Mouse (Mus musculus) c-Kit-negative CD71-positive TER-119-positive erythroid progenitor cells, embryonic 14.5 days (primary cell): ENCODE data around the gene Btrc.
"Not testable (repeated sequence)": the region's sequence is repeated elsewhere in the genome, so short reads cannot be mapped to it uniquely, and the experiment has no call there.

Source experiments
- DNase-seq: peaks from one replicate; pipeline ENCODE4 v3.0.0-alpha.2; 2013; ENCODE audit warnings: low read depth, low spot score

Btrc gene

GRCm38 (mm10) chr19:45363384-45363926 lies at the start of gene Btrc:
Btrc (plus strand) TSS chr19:45363734.
- peak; percentile 96 for DNase-seq

DNA sequence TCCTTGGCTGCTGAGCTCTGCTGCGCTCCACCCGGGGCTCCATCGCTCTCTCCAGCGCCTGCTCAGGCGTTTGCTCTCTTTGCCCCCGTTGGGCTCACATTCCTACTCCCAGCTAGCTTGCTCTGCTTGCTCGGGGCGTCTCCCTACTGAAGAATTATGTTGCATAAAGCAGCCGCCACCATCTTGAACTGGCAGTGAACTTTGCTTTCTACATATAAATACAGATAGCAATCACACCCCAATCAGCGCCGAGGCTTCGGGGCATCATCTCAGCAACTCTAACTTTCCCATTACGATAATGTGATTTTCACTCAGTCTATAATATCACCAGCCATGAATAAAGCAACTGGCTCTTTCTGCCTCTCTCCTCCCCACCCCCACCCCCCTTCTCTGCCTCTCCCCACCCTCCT lies 46.1 kb upstream of the Btrc start:
- no peak for DNase-seq

- DNase-seq, result no peak
Observed at GRCm38 (mm10) chr19:45321062-45321461, 42.5 kb upstream of the Btrc start.

GRCm38 (mm10) chr19:45329039-45329438 lies 34.5 kb upstream of the Btrc start:
- DNase-seq, result no peak

- DNase-seq, result no peak
Observed at GRCm38 (mm10) chr19:45329748-45330298, 33.7 kb upstream of the Btrc start.

DNA sequence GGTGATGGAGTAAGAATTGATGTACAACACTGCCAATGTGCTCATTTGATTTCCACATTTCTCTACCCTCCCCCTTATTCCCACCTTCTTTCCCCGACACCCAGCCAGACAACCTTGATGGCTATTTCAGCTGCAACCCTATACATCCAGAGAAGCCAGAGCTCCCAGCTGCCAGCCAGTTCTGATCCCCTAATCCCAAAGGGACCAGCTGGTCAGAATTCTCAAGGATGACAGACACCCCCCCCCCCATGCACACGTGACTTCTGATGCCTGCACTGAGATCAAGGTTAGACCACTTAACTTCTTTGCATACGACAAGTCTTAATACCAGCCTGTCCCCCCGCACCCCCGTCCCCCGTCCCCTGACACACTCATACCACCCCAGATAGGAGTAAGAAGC lies 26.8 kb upstream of the Btrc start:
- no peak for DNase-seq

DNA sequence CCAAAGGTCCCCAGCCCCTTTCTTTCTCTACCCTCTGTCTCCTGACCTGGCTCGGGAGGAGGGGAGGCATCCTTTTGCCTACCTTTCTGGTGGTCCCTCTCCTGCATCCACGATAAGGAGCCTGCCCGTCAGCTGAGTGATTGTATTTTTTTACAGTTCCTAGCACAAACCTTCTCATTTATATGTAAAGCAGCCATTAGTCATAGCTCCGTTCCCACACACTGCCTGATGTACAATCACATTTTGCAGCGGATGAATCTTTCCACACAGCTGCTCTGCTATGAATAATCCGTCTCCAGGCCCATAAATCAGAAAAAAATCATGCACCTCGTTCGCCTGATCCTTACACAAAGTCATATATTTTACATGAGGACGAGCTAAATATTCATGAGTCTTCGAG lies 25.4 kb upstream of the Btrc start:
- DNase-seq, result no peak

GRCm38 (mm10) chr19:45343941-45344340 lies 19.6 kb upstream of the Btrc start:
- no peak for DNase-seq

DNA sequence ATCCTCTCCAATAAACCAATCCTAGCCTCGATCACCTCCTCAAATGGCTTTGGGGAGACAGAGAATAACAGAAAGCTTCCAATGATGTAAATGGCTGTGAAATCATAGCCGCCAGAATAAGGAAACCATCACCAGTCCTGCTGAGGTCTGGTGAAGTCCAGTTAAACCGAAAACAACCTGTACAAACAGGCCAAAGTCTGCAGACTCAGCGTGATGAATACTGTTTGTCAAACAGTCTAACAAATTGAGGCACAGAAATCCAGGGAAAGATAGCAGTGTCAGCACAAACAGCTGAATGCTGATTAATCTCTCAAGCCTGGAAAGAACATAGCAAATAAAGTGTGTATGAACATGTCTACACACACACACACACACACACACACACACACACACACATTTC lies 15.3 kb upstream of the Btrc start:
- no peak for DNase-seq

GRCm38 (mm10) chr19:45350456-45350855 lies 13.1 kb upstream of the Btrc start:
- DNase-seq, result no peak

DNA sequence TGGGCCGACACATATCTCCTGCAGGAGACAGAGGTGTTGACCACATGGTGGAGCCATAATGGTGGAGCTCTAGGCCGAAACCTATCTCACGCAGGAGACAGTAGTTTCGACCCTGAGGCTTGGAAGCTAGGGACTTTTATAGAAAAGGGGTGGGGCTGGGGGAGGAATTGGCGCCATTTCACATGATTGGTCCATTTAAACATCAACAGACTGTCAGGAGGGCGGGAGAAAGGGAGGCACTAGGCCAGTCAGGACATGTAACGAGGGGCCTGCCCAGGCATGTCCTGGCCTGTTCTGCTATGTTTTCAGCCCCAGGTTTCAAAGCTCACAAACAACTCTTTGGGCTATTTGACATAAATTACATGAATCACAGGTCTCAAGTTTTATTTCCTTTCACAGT lies 10.8 kb upstream of the Btrc start:
- not testable (repeated sequence) for DNase-seq

GRCm38 (mm10) chr19:45355678-45356077 lies 7.9 kb upstream of the Btrc start:
- DNase-seq, result no peak

DNA sequence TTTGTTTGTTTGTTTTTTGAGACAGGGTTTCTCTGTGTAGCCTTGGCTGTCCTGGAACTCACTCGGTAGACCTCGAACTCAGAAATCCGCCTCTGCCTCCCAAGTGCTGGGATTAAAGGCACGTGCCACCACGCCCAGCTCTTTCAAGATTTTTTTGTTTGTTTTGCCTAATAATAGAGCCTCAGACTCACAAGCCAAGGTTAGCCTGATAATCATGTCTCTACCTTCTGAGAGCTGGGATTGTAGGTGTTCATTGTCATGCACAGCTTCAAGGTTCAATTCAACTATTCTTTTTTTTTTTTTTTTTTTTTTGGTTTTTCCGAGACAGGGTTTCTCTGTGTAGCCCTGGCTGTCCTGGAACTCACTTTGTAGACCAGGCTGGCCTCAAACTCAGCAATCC lies 6.7 kb upstream of the Btrc start:
- not testable (repeated sequence) for DNase-seq

DNA sequence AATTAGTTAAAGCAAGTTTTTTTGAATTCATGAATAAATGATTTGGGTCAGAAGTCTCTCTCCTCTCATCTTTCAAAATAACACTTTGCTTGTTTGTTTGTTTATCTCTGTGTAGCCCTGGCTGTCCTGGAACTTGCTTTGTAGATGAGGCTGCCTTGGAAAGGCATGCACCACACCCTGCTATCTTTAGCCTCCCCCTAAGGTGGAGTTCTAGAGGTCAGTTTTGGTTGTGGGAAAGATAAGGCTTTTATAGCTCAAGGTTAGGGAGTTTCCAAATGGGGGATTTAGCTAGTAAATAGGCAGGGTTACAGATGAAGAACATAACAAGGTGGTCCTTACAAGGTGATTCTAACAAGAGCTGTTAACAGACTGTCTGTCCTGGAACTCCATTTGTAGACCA lies 3.0 kb upstream of the Btrc start:
- DNase-seq, result peak; percentile 62

- peak; percentile 32 for DNase-seq
Observed at GRCm38 (mm10) chr19:45363933-45364391, 428 bp downstream of the Btrc start.

- DNase-seq, result no peak
Observed at GRCm38 (mm10) chr19:45366651-45367050, 3.1 kb downstream of the Btrc start.

DNA sequence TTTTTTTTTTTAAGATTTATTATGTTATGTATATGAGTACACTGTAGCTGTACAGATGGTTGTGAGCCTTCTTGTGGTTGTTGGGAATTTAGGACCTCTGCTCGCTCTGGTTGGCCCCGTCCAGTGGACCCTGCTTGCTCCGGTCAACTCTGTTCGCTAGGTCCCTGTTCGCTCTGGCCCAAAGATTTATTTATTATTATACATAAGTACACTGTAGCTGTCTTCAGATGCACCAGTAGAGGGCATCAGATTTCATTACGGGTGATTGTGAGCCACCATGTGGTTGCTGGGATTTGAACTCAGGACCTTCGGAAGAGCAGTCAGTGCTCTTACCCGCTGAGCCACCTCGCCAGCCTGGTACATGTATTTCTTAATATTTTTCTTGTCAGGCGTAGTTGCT lies 21.3 kb downstream of the Btrc start:
- DNase-seq, result not testable (repeated sequence)

DNA sequence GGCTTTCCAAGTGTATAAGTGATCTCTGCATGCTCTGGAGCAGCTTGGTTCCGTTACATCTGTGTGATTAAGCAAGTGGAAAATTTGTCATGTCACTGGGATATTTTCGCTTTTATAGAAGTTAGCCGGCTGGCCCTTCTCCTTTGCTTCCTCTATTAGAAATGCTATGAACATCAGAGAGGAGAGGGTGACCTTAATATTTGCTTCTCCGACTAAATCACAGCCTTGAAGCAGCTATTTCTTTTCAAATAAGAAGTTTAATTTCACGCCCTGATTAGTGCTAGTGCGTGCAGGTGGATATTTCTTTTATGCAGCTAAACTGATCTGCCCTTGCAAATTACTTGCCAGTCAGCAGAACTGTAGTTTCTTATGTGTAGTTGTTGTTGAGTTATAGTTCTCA lies 25.0 kb downstream of the Btrc start:
- DNase-seq, result no peak

GRCm38 (mm10) chr19:45394078-45394477 lies 30.5 kb downstream of the Btrc start:
- DNase-seq, result no peak

- no peak for DNase-seq
Observed at GRCm38 (mm10) chr19:45411000-45411399, 47.5 kb downstream of the Btrc start.

DNA sequence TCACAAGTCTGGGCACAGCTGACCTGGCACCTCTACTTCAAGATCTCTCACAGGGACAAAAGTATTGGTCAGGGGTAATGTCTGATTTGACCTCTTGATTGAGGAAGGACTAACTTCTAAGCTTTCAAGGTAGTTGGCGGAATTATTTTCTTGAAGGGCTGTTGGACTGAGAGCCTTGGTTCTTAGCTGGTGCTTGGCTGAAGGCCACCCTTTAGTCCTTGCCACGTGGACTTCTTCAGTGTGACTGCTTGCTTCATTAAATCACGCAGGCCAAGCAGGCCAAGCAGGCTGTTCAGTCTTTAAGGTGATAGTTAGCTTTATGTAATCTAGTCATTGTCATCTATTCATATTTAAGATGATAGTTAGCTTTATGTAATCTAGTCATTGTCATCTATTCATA lies 49.2 kb downstream of the Btrc start:
- DNase-seq, result no peak

DNA sequence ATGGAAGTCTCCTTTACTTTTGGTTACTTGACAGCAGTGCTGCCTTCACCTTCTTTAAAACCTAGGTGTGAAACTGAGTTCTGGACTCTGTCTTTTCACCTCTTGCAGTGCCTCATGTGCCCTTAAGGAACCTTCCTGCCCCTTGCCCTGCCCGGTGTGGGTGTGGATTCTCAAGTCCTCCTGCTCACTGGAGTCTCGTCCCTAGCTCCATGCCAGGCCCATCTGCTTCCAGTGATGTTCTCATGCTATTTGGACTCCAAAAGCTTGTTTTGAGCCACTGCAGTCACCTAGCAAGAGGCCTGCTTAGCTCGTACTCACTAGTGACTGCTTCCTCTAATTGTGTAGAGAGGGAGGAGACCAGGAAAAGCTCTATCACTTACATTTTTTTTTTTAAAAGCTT lies 50.4 kb downstream of the Btrc start:
- no peak for DNase-seq

DNA sequence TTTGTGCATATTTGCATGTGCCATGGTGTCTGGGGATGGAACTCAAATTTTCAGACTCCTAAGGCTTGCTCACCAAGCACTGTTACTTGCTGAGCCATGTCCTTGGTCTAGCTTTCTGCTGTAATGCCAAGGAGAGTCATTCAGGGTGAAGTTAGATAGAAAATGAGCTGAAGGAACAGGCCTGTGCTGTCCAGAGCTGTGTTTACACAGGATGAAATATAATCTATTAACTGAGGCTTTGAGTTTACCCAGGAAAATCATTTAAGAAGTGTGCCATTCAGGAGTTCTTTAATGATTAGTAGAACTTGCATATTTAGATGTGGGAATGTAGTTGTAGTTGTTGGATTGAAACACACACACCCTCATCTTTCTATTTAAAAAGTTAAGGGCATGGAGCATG lies 54.1 kb downstream of the Btrc start:
- DNase-seq, result no peak

DNA sequence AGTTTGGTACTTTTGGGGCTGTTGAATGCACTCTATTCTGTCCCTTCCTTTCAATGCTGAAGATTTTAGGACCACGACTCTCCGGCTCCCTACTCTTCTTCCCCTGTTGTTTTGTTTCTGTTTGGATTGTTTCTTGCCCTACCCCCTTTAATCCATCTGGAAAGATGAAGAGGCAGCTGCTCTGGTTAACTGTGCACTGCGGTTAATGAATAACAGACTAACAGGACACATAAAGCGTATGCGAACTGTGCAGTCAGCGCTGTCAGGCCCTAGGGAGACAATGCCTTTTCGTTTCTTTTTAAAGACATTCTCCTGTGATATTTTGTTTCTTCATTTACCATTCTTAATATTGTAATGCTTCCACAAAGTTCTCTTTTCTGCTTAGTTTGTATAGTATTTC lies 58.7 kb downstream of the Btrc start:
- no peak for DNase-seq
